Mouse (Mus musculus): ENCODE data around the gene Kctd8. TPM values are rescaled to one million over a fixed set of nuclear protein-coding genes. Genes with fewer than 3 reads are reported as not detected.
"Not testable (repeated sequence)": the region's sequence is repeated elsewhere in the genome, so short reads cannot be mapped to it uniquely, and the experiment has no call there.

The Kctd8 gene
- polyA plus RNA-seq, 1 experiment from 2014 or later = 2.6 TPM

- no peak overlapping the region for H3K27ac ChIP-seq (ENCODE audit: low read depth, low read length)
- H3K4me1 ChIP-seq (ENCODE audit: control insufficient read depth, insufficient read depth, low read length) = no peaks in the 10 kb centered on the region
- ATAC-seq (ENCODE audit: insufficient read depth, low FRiP score, low TSS enrichment) (no peak), DNase-seq (ENCODE audit: low spot score) (no peak)
- no peak overlapping the region for H3K4me3 ChIP-seq (ENCODE audit: low read depth, low read length)
- no peaks in the 10 kb centered on the region for H3K9me3 ChIP-seq (ENCODE audit: control insufficient read depth, low read length)
- H3K27me3 ChIP-seq (ENCODE audit: control insufficient read depth, insufficient read depth, low read length) = no peaks in the 10 kb centered on the region
- H3K36me3 ChIP-seq (ENCODE audit: control insufficient read depth, insufficient read depth, low read length) = no peaks in the 10 kb centered on the region
- 74% methylated on average over 7 of the region's 7 CpGs for WGBS
- H3K4me2 ChIP-seq (ENCODE audit: low read depth) = no peak overlapping the region
- H3K9ac ChIP-seq (ENCODE audit: low read length) = no peak overlapping the region
These were observed 28.9 kb downstream of the Kctd8 start for GRCm38 (mm10) chr5:69312611-69313010.

GRCm38 (mm10) chr5:69301665-69302064, 39.8 kb downstream of the Kctd8 start:
- no peaks in the 10 kb centered on the region for H3K4me1 ChIP-seq (ENCODE audit: control insufficient read depth, insufficient read depth, low read length)
- H3K4me2 ChIP-seq (ENCODE audit: low read depth) = no peak overlapping the region
- DNase-seq (ENCODE audit: low spot score) (no peak), ATAC-seq (ENCODE audit: insufficient read depth, low FRiP score, low TSS enrichment) (no peak)
- WGBS = 42% methylated on average over 1 of the region's 1 CpGs
- H3K9me3 ChIP-seq (ENCODE audit: control insufficient read depth, low read length) = no peaks in the 10 kb centered on the region
- no peaks in the 10 kb centered on the region for H3K36me3 ChIP-seq (ENCODE audit: control insufficient read depth, insufficient read depth, low read length)
- no peak overlapping the region for H3K4me3 ChIP-seq (ENCODE audit: low read depth, low read length)
- H3K9ac ChIP-seq (ENCODE audit: low read length) = no peak overlapping the region
- no peak overlapping the region for H3K27ac ChIP-seq (ENCODE audit: low read depth, low read length)
- H3K27me3 ChIP-seq (ENCODE audit: control insufficient read depth, insufficient read depth, low read length) = no peaks in the 10 kb centered on the region

GRCm38 (mm10) chr5:69292353-69292752, 49.1 kb downstream of the Kctd8 start:
- H3K4me2 ChIP-seq (ENCODE audit: low read depth) = no peak overlapping the region
- no peaks in the 10 kb centered on the region for H3K36me3 ChIP-seq (ENCODE audit: control insufficient read depth, insufficient read depth, low read length)
- no peak overlapping the region for H3K9ac ChIP-seq (ENCODE audit: low read length)
- no peak overlapping the region for H3K27ac ChIP-seq (ENCODE audit: low read depth, low read length)
- ATAC-seq (ENCODE audit: insufficient read depth, low FRiP score, low TSS enrichment) (no peak), DNase-seq (ENCODE audit: low spot score) (no peak)
- no peaks in the 10 kb centered on the region for H3K4me1 ChIP-seq (ENCODE audit: control insufficient read depth, insufficient read depth, low read length)
- H3K4me3 ChIP-seq (ENCODE audit: low read depth, low read length) = no peak overlapping the region
- no peaks in the 10 kb centered on the region for H3K27me3 ChIP-seq (ENCODE audit: control insufficient read depth, insufficient read depth, low read length)
- WGBS = 82% methylated on average over 6 of the region's 6 CpGs
- no peaks in the 10 kb centered on the region for H3K9me3 ChIP-seq (ENCODE audit: control insufficient read depth, low read length)

- no peaks in the 10 kb centered on the region for H3K36me3 ChIP-seq (ENCODE audit: control insufficient read depth, insufficient read depth, low read length)
- ATAC-seq (ENCODE audit: insufficient read depth, low FRiP score, low TSS enrichment) (no peak), DNase-seq (ENCODE audit: low spot score) (no peak)
- H3K27me3 ChIP-seq (ENCODE audit: control insufficient read depth, insufficient read depth, low read length) = no peaks in the 10 kb centered on the region
- H3K9ac ChIP-seq (ENCODE audit: low read length) = no peak overlapping the region
- H3K4me2 ChIP-seq (ENCODE audit: low read depth) = no peak overlapping the region
- no peak overlapping the region for H3K4me3 ChIP-seq (ENCODE audit: low read depth, low read length)
- WGBS = 79% methylated on average over 6 of the region's 6 CpGs
- H3K27ac ChIP-seq (ENCODE audit: low read depth, low read length) = no peak overlapping the region
- H3K4me1 ChIP-seq (ENCODE audit: control insufficient read depth, insufficient read depth, low read length) = no peaks in the 10 kb centered on the region
- no peaks in the 10 kb centered on the region for H3K9me3 ChIP-seq (ENCODE audit: control insufficient read depth, low read length)
These were observed 57.1 kb downstream of the Kctd8 start for GRCm38 (mm10) chr5:69284359-69284758.

- Histone ChIP-seq H3K9ac (ENCODE audit: low read length) (no peak overlapping the region), H3K4me1 (ENCODE audit: control insufficient read depth, insufficient read depth, low read length) (no peaks in the 10 kb centered on the region), H3K4me2 (ENCODE audit: low read depth) (no peak overlapping the region), H3K27me3 (ENCODE audit: control insufficient read depth, insufficient read depth, low read length) (no peaks in the 10 kb centered on the region), H3K9me3 (ENCODE audit: control insufficient read depth, low read length) (no peaks in the 10 kb centered on the region), H3K27ac (ENCODE audit: low read depth, low read length) (no peak overlapping the region), H3K4me3 (ENCODE audit: low read depth, low read length) (no peak overlapping the region), H3K36me3 (ENCODE audit: control insufficient read depth, insufficient read depth, low read length) (no peaks in the 10 kb centered on the region)
- DNase-seq (ENCODE audit: low spot score) = no peak
- 88% methylated on average over 2 of the region's 2 CpGs for WGBS
- no peak for ATAC-seq (ENCODE audit: insufficient read depth, low FRiP score, low TSS enrichment)
These were observed 89.1 kb downstream of the Kctd8 start for GRCm38 (mm10) chr5:69252366-69252765.

GRCm38 (mm10) chr5:69241931-69242330, 99.5 kb downstream of the Kctd8 start:
- no peak overlapping the region for H3K4me3 ChIP-seq (ENCODE audit: low read depth, low read length)
- 79% methylated on average over 1 of the region's 1 CpGs for WGBS
- H3K4me2 ChIP-seq (ENCODE audit: low read depth) = no peak overlapping the region
- ATAC-seq (ENCODE audit: insufficient read depth, low FRiP score, low TSS enrichment) (no peak), DNase-seq (ENCODE audit: low spot score) (no peak)
- H3K27ac ChIP-seq (ENCODE audit: low read depth, low read length) = no peak overlapping the region
- H3K9ac ChIP-seq (ENCODE audit: low read length) = no peak overlapping the region
- H3K4me1 ChIP-seq (ENCODE audit: control insufficient read depth, insufficient read depth, low read length) = no peaks in the 10 kb centered on the region
- no peaks in the 10 kb centered on the region for H3K36me3 ChIP-seq (ENCODE audit: control insufficient read depth, insufficient read depth, low read length)
- H3K9me3 ChIP-seq (ENCODE audit: control insufficient read depth, low read length) = no peaks in the 10 kb centered on the region
- no peaks in the 10 kb centered on the region for H3K27me3 ChIP-seq (ENCODE audit: control insufficient read depth, insufficient read depth, low read length)

GRCm38 (mm10) chr5:69233560-69233959, 107.9 kb downstream of the Kctd8 start:
- H3K9ac ChIP-seq (ENCODE audit: low read length) = no peak overlapping the region
- ATAC-seq (ENCODE audit: insufficient read depth, low FRiP score, low TSS enrichment) (no peak), DNase-seq (ENCODE audit: low spot score) (no peak)
- H3K27me3 ChIP-seq (ENCODE audit: control insufficient read depth, insufficient read depth, low read length) = no peaks in the 10 kb centered on the region
- H3K4me1 ChIP-seq (ENCODE audit: control insufficient read depth, insufficient read depth, low read length) = no peaks in the 10 kb centered on the region
- no peaks in the 10 kb centered on the region for H3K36me3 ChIP-seq (ENCODE audit: control insufficient read depth, insufficient read depth, low read length)
- no peak overlapping the region for H3K4me2 ChIP-seq (ENCODE audit: low read depth)
- no peak overlapping the region for H3K27ac ChIP-seq (ENCODE audit: low read depth, low read length)
- WGBS = 68% methylated on average over 4 of the region's 4 CpGs
- H3K4me3 ChIP-seq (ENCODE audit: low read depth, low read length) = no peak overlapping the region
- no peaks in the 10 kb centered on the region for H3K9me3 ChIP-seq (ENCODE audit: control insufficient read depth, low read length)

GRCm38 (mm10) chr5:69231649-69232048, 109.8 kb downstream of the Kctd8 start:
- not testable (repeated sequence) for H3K9ac ChIP-seq (ENCODE audit: low read length); H3K27me3 ChIP-seq (ENCODE audit: control insufficient read depth, insufficient read depth, low read length); H3K4me1 ChIP-seq (ENCODE audit: control insufficient read depth, insufficient read depth, low read length); H3K4me2 ChIP-seq (ENCODE audit: low read depth); ATAC-seq (ENCODE audit: insufficient read depth, low FRiP score, low TSS enrichment); H3K4me3 ChIP-seq (ENCODE audit: low read depth, low read length); H3K36me3 ChIP-seq (ENCODE audit: control insufficient read depth, insufficient read depth, low read length); H3K27ac ChIP-seq (ENCODE audit: low read depth, low read length); DNase-seq (ENCODE audit: low spot score); H3K9me3 ChIP-seq (ENCODE audit: control insufficient read depth, low read length)
- WGBS = 88% methylated on average over 1 of the region's 1 CpGs

- ATAC-seq (ENCODE audit: insufficient read depth, low FRiP score, low TSS enrichment) (no peak), DNase-seq (ENCODE audit: low spot score) (no peak)
- H3K27ac ChIP-seq (ENCODE audit: low read depth, low read length) = no peak overlapping the region
- WGBS = 96% methylated on average over 2 of the region's 2 CpGs
- H3K4me1 ChIP-seq (ENCODE audit: control insufficient read depth, insufficient read depth, low read length) = no peaks in the 10 kb centered on the region
- H3K4me2 ChIP-seq (ENCODE audit: low read depth) = no peak overlapping the region
- H3K9me3 ChIP-seq (ENCODE audit: control insufficient read depth, low read length) = no peaks in the 10 kb centered on the region
- H3K27me3 ChIP-seq (ENCODE audit: control insufficient read depth, insufficient read depth, low read length) = no peaks in the 10 kb centered on the region
- no peaks in the 10 kb centered on the region for H3K36me3 ChIP-seq (ENCODE audit: control insufficient read depth, insufficient read depth, low read length)
- no peak overlapping the region for H3K4me3 ChIP-seq (ENCODE audit: low read depth, low read length)
- H3K9ac ChIP-seq (ENCODE audit: low read length) = no peak overlapping the region
These were observed 114.3 kb downstream of the Kctd8 start for GRCm38 (mm10) chr5:69227147-69227546.

All from neural tube, embryonic 11.5 days (tissue).